Mouse (Mus musculus) CH12.LX (cell line): ENCODE data around the gene Prkab1. TPM values are rescaled to one million over a fixed set of nuclear protein-coding genes. Genes with fewer than 3 reads are reported as not detected.

Source experiments
- DNase-seq: peaks from one replicate; pipeline ENCODE4 v3.0.0-alpha.2; 2013; ENCODE audit errors: extremely low read depth
- H3K27ac ChIP-seq: 2 replicates; pipeline ENCODE4 v1.5.1; 2012; ENCODE audit warnings: low read depth, mild to moderate bottlenecking, control low read depth, moderate library complexity; ENCODE audit not compliant: insufficient read depth
- H3K27me3 ChIP-seq: replicated peaks from 2 replicates; pipeline ENCODE3; 2012; ENCODE audit warnings: inconsistent platforms
- H3K36me3 ChIP-seq, 2 experiments: replicated peaks in 1 of 2; 2 replicates each; pipeline versions ENCODE3 to v1.6.1; 2012; ENCODE audit warnings: inconsistent platforms in 1 of 2, low read length in 1 of 2, mild to moderate bottlenecking in 1 of 2, mixed read lengths in 1 of 2, moderate library complexity in 1 of 2; ENCODE audit not compliant: control insufficient read depth in 1 of 2, insufficient read depth in 1 of 2
- H3K4me1 ChIP-seq, 2 experiments: 2 replicates each; pipeline ENCODE4 v1.6.1; 2012; ENCODE audit warnings: inconsistent platforms in 1 of 2, moderate library complexity in 1 of 2; ENCODE audit not compliant: insufficient read depth in 2 of 2, control insufficient read depth in 1 of 2
- H3K4me2 ChIP-seq: 2 replicates; pipeline ENCODE4 v1.6.1; 2012; ENCODE audit warnings: low read depth, mild to moderate bottlenecking, control low read depth; ENCODE audit not compliant: poor library complexity, insufficient read depth, severe bottlenecking
- H3K4me3 ChIP-seq, 3 experiments: fragments of 150-350 bp in 1 of 3; sonication (generic) in 1 of 3; replicated peaks in 1 of 3; 2 replicates each; pipeline versions ENCODE3 to v1.5.1; 2011 to 2012; ENCODE audit warnings: low read depth in 2 of 3, low read length in 2 of 3, mild to moderate bottlenecking in 2 of 3, moderate library complexity in 2 of 3, control low read depth in 1 of 3, improper control_type of control experiment in 1 of 3, inconsistent platforms in 1 of 3, mixed read lengths in 1 of 3; ENCODE audit not compliant: poor library complexity in 1 of 3
- H3K79me2 ChIP-seq: replicated peaks from 2 replicates; pipeline ENCODE4 v1.6.1; 2012; ENCODE audit warnings: mild to moderate bottlenecking, moderate library complexity; ENCODE audit not compliant: control insufficient read depth, poor library complexity, insufficient read depth, severe bottlenecking; ENCODE audit errors: extremely low read depth
- H3K9ac ChIP-seq: 2 replicates; pipeline ENCODE4 v1.6.1; 2012; ENCODE audit warnings: low read depth, mild to moderate bottlenecking, control low read depth, moderate library complexity; ENCODE audit not compliant: insufficient read depth
- H3K9me3 ChIP-seq: replicated peaks from 2 replicates; pipeline ENCODE3; 2012; ENCODE audit warnings: low read length, inconsistent platforms, mixed read lengths
- BHLHE40 ChIP-seq: IDR thresholded peaks from 2 replicates; pipeline ENCODE4 v1.6.1; 2011; ENCODE audit warnings: mild to moderate bottlenecking, low read depth, low read length, improper control_type of control experiment
- CHD2 ChIP-seq: IDR thresholded peaks from 2 replicates; pipeline ENCODE4 v1.6.1; 2011; ENCODE audit warnings: low read length, improper control_type of control experiment
- CTCF ChIP-seq, 2 experiments: IDR thresholded peaks in 1 of 2; conservative IDR thresholded peaks in 1 of 2; 2 replicates each; pipeline ENCODE4 v1.5.1; 2011 to 2012; ENCODE audit warnings: low read depth in 2 of 2, low read length in 2 of 2, improper control_type of control experiment in 1 of 2, inconsistent platforms in 1 of 2, mild to moderate bottlenecking in 1 of 2, moderate library complexity in 1 of 2
- EP300 ChIP-seq: IDR thresholded peaks from 2 replicates; pipeline ENCODE4 v1.6.1; 2011; ENCODE audit warnings: low read length, improper control_type of control experiment
- ETS1 ChIP-seq: conservative IDR thresholded peaks from 2 replicates; pipeline ENCODE4 v1.6.1; 2012; ENCODE audit warnings: low read depth, mild to moderate bottlenecking, inconsistent platforms, low read length, improper control_type of control experiment, moderate library complexity
- GABPA ChIP-seq: IDR thresholded peaks from 2 replicates; pipeline ENCODE4 v1.6.1; 2012; ENCODE audit warnings: low read depth, low read length, improper control_type of control experiment, inconsistent platforms; ENCODE audit not compliant: insufficient replicate concordance
- IRF4 ChIP-seq: IDR thresholded peaks from 2 replicates; pipeline ENCODE4 v1.6.1; 2014; ENCODE audit warnings: low read depth, mild to moderate bottlenecking, inconsistent platforms, low read length, improper control_type of control experiment
- JUN ChIP-seq: IDR thresholded peaks from 2 replicates; pipeline ENCODE4 v1.6.1; 2011; ENCODE audit warnings: low read depth, mild to moderate bottlenecking, low read length, improper control_type of control experiment, moderate library complexity; ENCODE audit not compliant: insufficient read depth
- MAX ChIP-seq: IDR thresholded peaks from 2 replicates; pipeline ENCODE4 v1.6.1; 2011; ENCODE audit warnings: low read length, improper control_type of control experiment
- MEF2A ChIP-seq: IDR thresholded peaks from 2 replicates; pipeline ENCODE4 v1.6.1; 2014; ENCODE audit warnings: low read depth, mild to moderate bottlenecking, inconsistent platforms, low read length, improper control_type of control experiment, borderline replicate concordance
- MYC ChIP-seq: IDR thresholded peaks from 2 replicates; pipeline ENCODE4 v1.6.1; 2011; ENCODE audit warnings: low read depth, mild to moderate bottlenecking, improper control_type of control experiment, low read length
- NELFE ChIP-seq: IDR thresholded peaks from 2 replicates; pipeline ENCODE4 v1.6.1; 2011; ENCODE audit warnings: low read depth, low read length, improper control_type of control experiment
- NRF1 ChIP-seq: IDR thresholded peaks from 2 replicates; pipeline ENCODE4 v1.6.1; 2014; ENCODE audit warnings: low read depth, mild to moderate bottlenecking, inconsistent platforms, low read length, improper control_type of control experiment, moderate library complexity
- POLR2A ChIP-seq: IDR thresholded peaks from 2 replicates; pipeline ENCODE4 v1.6.1; 2011; ENCODE audit warnings: low read depth, mild to moderate bottlenecking, improper control_type of control experiment, low read length
- RAD21 ChIP-seq: IDR thresholded peaks from 2 replicates; pipeline ENCODE4 v1.6.1; 2011; ENCODE audit warnings: low read depth, mild to moderate bottlenecking, low read length, improper control_type of control experiment, moderate library complexity
- RCOR1 ChIP-seq: conservative IDR thresholded peaks from 2 replicates; pipeline ENCODE4 v1.6.1; 2012; ENCODE audit warnings: low read depth, mild to moderate bottlenecking, inconsistent platforms, low read length, improper control_type of control experiment
- SIN3A ChIP-seq: IDR thresholded peaks from 2 replicates; pipeline ENCODE4 v1.6.1; 2012; ENCODE audit warnings: low read length, improper control_type of control experiment, inconsistent platforms
- TBP ChIP-seq: conservative IDR thresholded peaks from 2 replicates; pipeline ENCODE4 v1.6.1; 2011; ENCODE audit warnings: low read depth, low read length, improper control_type of control experiment
- USF1 ChIP-seq: IDR thresholded peaks from 2 replicates; pipeline ENCODE4 v1.6.1; 2014; ENCODE audit warnings: low read depth, mild to moderate bottlenecking, inconsistent platforms, low read length, improper control_type of control experiment
- USF2 ChIP-seq: conservative IDR thresholded peaks from 2 replicates; pipeline ENCODE4 v1.6.1; 2011; ENCODE audit warnings: low read depth, low read length, improper control_type of control experiment
- ZC3H11A ChIP-seq: IDR thresholded peaks from 2 replicates; pipeline ENCODE4 v1.6.1; 2012; ENCODE audit warnings: low read depth, mild to moderate bottlenecking, inconsistent platforms, low read length, improper control_type of control experiment
- ZKSCAN1 ChIP-seq: IDR thresholded peaks from 2 replicates; pipeline ENCODE4 v1.6.1; 2012; ENCODE audit warnings: low read depth, inconsistent platforms, low read length, improper control_type of control experiment, borderline replicate concordance
- dilution Hi-C: fragments of 300-500 bp; cut with MboI; formaldehyde crosslinking; loops from 2 replicates; pipeline ENCODE4 v1.14.3; 2020; ENCODE audit warnings: low sequenced_read_pairs; ENCODE audit not compliant: extremely low pct_unique_long_range_greater_than_20kb, extremely low pct_ligation_motif_present
- in situ Hi-C: fragments of 300-500 bp; cut with MboI; formaldehyde crosslinking; loops from 3 replicates; pipeline ENCODE4 v1.14.3; 2019; ENCODE audit warnings: low sequenced_read_pairs, low pct_ligation_motif_present, low pct_unique_long_range_greater_than_20kb, mixed read lengths
- polyA plus RNA-seq: library from polyadenylated mRNA; unstranded; fragments of >175 nt; gene quantifications from 2 replicates; pipeline ENCODE4 v1.2.1, GENCODE M21; 2012; ENCODE audit warnings: low read depth; ENCODE audit not compliant: insufficient read length
- total RNA-seq, 2 experiments: library from RNA; depleted of rRNA; stranded (reverse); fragments of 300-350 nt in 1 of 2; fragments of >200 nt in 1 of 2; gene quantifications; 2 replicates each; pipeline ENCODE4 v1.2.3; 2012 to 2014

Prkab1 gene
- total and polyA plus RNA-seq, 3 experiments = 20.1 to 26.8 (median 24.1) TPM

DNA sequence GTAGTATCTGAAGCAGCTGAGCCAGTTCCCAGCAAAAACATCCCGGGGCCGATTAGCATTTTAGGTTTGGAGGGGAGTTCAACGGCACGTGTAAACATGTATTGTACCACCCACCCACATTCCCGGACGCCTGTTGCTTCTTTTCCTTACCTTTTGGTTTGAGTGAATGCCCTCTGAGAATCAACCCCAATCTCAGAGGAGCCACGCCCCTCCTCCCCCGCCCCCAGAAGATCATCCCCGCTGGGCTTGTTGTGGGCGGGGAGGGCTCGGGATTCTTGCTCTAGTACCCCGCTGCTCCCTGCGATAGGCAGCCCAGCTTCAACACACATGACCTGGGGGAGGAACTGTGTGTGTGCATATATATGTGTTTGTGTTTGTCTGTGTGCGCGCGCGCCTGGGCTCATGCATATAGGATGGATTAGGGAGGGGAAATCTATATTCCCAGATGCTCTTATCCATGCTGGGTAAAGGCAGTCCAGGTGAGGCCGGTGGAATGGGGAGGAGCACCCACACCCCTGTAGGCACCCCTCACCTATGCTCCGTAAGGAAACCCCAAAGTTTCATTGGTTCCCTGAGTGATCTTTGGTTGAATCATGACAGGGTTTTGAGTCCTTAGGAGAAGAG is 6.4 kb upstream of the Prkab1 start:
- 0 out of 4 replicates have a peak, but pooled peaks cover 0 to 3% of the 10 kb centered on the region in 2 experiments for H3K4me1 ChIP-seq
- no peak for DNase-seq
- H3K27ac ChIP-seq = no peak overlapping the region

DNA sequence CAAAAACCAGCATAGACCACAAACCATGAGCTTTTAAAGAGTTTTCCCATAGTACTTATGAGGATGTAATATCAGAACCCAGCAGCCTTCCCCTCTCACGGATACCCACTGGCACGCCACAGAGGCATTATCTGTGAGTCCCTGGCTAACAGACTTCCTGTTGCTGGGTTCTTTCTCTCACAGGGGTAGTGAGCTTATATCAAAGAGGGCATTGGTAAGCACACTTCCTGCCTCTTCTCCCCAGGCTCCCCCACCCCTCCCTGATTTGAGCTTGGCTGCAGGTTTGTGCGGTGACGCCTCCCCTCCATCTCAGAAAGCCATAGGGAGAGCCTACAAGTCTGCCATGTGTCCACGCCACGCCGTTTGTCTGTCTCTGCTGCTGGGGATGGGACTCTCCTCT is 4.8 kb upstream of the Prkab1 start:
- TF ChIP-seq MEF2A (no peak), POLR2A (no peak), EP300 (no peak), NELFE (no peak), USF2 (no peak), RAD21 (no peak), SIN3A (no peak)
- no peaks in the 10 kb centered on the region for H3K79me2 ChIP-seq
- H3K9me3 ChIP-seq = no peaks in the 10 kb centered on the region
- dilution Hi-C loops (no loop called here), in situ Hi-C loops (no loop called here)
- H3K9ac ChIP-seq = no peak overlapping the region
- no peak for DNase-seq
- no peak overlapping the region for H3K4me2 ChIP-seq
- H3K27me3 ChIP-seq = peaks cover 15% of the 10 kb centered on the region
- H3K27ac ChIP-seq = no peak overlapping the region
- no peaks in the 10 kb centered on the region for H3K36me3 ChIP-seq
- H3K4me1 ChIP-seq = peaks cover 3 to 5% of the 10 kb centered on the region in 2 experiments; a peak in 1 of 4 replicates
- H3K4me3 ChIP-seq = no peak overlapping the region

More for the DNA sequence above, 6.4 kb upstream of the Prkab1 start:
- Histone ChIP-seq H3K4me2 (no peak overlapping the region), H3K4me3 (no peak overlapping the region), H3K79me2 (no peaks in the 10 kb centered on the region), H3K36me3 (no peaks in the 10 kb centered on the region)
- in situ Hi-C loops = no loop called here
- no peak for TF ChIP-seq TBP
- TF ChIP-seq IRF4 = no peak
- TF ChIP-seq, all 38 proteins: peak for 0
- Histone ChIP-seq H3K9me3 (no peaks in the 10 kb centered on the region), H3K27me3 (peaks cover 23% of the 10 kb centered on the region), H3K9ac (no peak overlapping the region)
- dilution Hi-C loops = no loop called here

DNA sequence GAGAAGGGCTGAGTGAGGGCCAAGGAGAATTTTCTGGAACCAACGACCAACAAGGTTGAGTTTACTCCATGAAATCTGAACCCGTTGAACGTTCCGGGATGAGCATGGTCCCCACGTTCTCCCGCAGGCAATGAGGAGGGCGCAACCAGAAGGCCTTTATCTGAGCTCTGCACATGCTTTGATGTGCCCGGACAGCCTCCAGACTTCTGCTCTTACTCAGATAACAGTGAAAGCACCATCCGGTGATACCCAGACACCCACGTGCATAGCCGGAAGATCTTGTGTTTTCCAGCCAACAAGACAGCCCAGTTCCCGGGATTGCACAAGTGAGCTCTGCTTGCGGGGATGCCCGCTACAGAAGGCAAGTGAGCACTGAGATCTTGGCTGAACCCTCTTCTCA is 2.3 kb upstream of the Prkab1 start:
- Histone ChIP-seq H3K79me2 (peaks cover 24% of the 10 kb centered on the region), H3K27me3 (peaks cover 7% of the 10 kb centered on the region), H3K4me2 (no peak overlapping the region), H3K9ac (no peak overlapping the region), H3K4me3 (no peak overlapping the region), H3K27ac (no peak overlapping the region), H3K9me3 (no peaks in the 10 kb centered on the region), H3K4me1 (peaks cover 3 to 20% of the 10 kb centered on the region in 2 experiments; a peak in 2 of 4 replicates), H3K36me3 (peaks cover 3 to 11% of the 10 kb centered on the region in 2 experiments)
- dilution Hi-C loops (no loop called here), in situ Hi-C loops (no loop called here)
- TF ChIP-seq JUN = no peak
- TF ChIP-seq ETS1 = no peak
- no peak for TF ChIP-seq MAX
- no peak for TF ChIP-seq USF1
- TF ChIP-seq ZC3H11A = no peak
- TF ChIP-seq TBP = no peak
- TF ChIP-seq GABPA = no peak
- no peak for TF ChIP-seq POLR2A
- no peak for TF ChIP-seq CTCF (conservative IDR thresholded peaks at IDR 0.05 in 1 of 2, IDR thresholded peaks at IDR 0.05 in 1 of 2; ENCODE audit: low read depth in 2 of 2, low read length in 2 of 2)
- no peak for TF ChIP-seq EP300
- no peak for TF ChIP-seq CHD2
- no peak for TF ChIP-seq RCOR1
- TF ChIP-seq NRF1 = no peak
- no peak for TF ChIP-seq ZKSCAN1
- TF ChIP-seq MYC = no peak
- TF ChIP-seq BHLHE40 = no peak
- no peak for DNase-seq
